Mouse (Mus musculus): ENCODE results near the gene Foxk1. TPM values are rescaled to one million over a fixed set of nuclear protein-coding genes. Genes with fewer than 3 reads are reported as not detected.

Foxk1 gene
- polyA plus RNA-seq, 1 experiment from 2014 or later = 3.7 TPM

GRCm38 (mm10) chr5:142504175-142504574 is 102.9 kb downstream of the Foxk1 start:
- H3K4me1 ChIP-seq (ENCODE audit: control insufficient read depth, insufficient read depth, low read length) = peaks cover 3% of the 10 kb centered on the region; the same call in 1 of the 2 replicates
- H3K4me3 ChIP-seq (replicated peaks; ENCODE audit: low read length) = no peak overlapping the region
- H3K9me3 ChIP-seq (replicated peaks; ENCODE audit: control insufficient read depth, low read length) = no peaks in the 10 kb centered on the region
- H3K27me3 ChIP-seq (ENCODE audit: control insufficient read depth, insufficient read depth, low read length) = no peaks in the 10 kb centered on the region
- no peak overlapping the region for H3K27ac ChIP-seq (ENCODE audit: low read length)
- no peak overlapping the region for H3K4me2 ChIP-seq (ENCODE audit: low read depth, low read length)
- no peak overlapping the region for H3K9ac ChIP-seq (ENCODE audit: low read length)
- 84% methylated on average over 3 of the region's 3 CpGs for WGBS
- no peaks in the 10 kb centered on the region for H3K36me3 ChIP-seq (ENCODE audit: control insufficient read depth, insufficient read depth, low read length)
- no peak for ATAC-seq (ENCODE audit: insufficient read depth, low FRiP score)

- H3K4me1 ChIP-seq (ENCODE audit: control insufficient read depth, insufficient read depth, low read length) = peaks cover 8% of the 10 kb centered on the region; the same call in 1 of the 2 replicates
- H3K27me3 ChIP-seq (ENCODE audit: control insufficient read depth, insufficient read depth, low read length) = no peaks in the 10 kb centered on the region
- H3K4me2 ChIP-seq (ENCODE audit: low read depth, low read length) = no peak overlapping the region
- no peak for ATAC-seq (ENCODE audit: insufficient read depth, low FRiP score)
- WGBS = 73% methylated on average over 3 of the region's 3 CpGs
- H3K27ac ChIP-seq (ENCODE audit: low read length) = no peak overlapping the region
- no peaks in the 10 kb centered on the region for H3K36me3 ChIP-seq (ENCODE audit: control insufficient read depth, insufficient read depth, low read length)
- H3K9me3 ChIP-seq (replicated peaks; ENCODE audit: control insufficient read depth, low read length) = no peaks in the 10 kb centered on the region
- H3K9ac ChIP-seq (ENCODE audit: low read length) = no peak overlapping the region
- no peak overlapping the region for H3K4me3 ChIP-seq (replicated peaks; ENCODE audit: low read length)
Observed at GRCm38 (mm10) chr5:142505695-142506423, 104.6 kb downstream of the Foxk1 start.

DNA sequence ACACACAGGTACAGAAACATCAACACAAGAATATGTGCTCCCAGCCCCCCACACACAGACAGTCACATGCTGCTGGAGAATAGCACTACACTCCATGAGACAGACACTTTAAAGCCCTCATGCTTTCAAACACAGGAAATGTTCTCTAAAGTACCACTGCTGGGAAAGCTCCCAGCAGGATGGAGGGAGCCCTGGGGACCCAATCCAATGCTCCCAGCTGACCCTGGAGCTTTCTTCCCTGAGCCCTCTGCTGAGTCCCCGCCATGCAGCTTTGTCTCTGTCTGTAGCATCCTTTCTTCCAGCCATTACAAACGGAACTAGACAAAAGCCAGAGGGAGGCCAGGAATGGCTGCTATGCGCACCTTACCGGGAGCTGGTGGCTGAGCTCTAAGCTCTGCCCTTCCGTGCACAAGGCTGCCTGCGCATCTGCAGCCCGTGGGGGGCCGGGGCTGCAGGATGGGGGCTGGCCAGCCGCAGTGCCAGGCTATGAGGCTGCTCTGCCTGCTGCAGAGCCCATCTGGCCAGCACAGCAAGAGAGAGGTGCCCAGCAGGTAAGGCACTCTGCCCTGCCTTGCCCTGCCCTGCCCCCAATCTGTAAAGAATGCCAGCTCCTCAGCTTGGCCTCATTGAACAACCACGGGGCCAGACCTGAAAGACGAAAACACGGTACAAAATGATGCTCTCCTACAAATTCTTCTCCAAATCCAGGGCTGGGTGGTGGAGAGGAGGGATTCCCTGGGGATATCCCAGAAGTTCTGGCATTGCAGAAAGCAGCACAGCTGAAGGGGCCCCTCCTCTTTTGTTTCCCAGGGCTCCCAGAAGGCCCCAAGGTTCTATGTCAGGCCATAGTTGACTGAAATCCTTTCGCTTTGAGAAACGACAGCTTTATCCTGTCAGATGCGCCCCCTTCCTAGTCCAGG is 108.1 kb downstream of the Foxk1 start:
- Histone ChIP-seq H3K4me3 (replicated peaks; ENCODE audit: low read length) (no peak overlapping the region), H3K9me3 (replicated peaks; ENCODE audit: control insufficient read depth, low read length) (no peaks in the 10 kb centered on the region), H3K36me3 (ENCODE audit: control insufficient read depth, insufficient read depth, low read length) (no peaks in the 10 kb centered on the region), H3K9ac (ENCODE audit: low read length) (no peak overlapping the region), H3K27ac (ENCODE audit: low read length) (no peak overlapping the region), H3K4me1 (ENCODE audit: control insufficient read depth, insufficient read depth, low read length) (peaks cover 8% of the 10 kb centered on the region; the same call in 1 of the 2 replicates), H3K4me2 (ENCODE audit: low read depth, low read length) (no peak overlapping the region), H3K27me3 (ENCODE audit: control insufficient read depth, insufficient read depth, low read length) (no peaks in the 10 kb centered on the region)
- 29% methylated on average over 15 of the region's 15 CpGs for WGBS
- ATAC-seq (ENCODE audit: insufficient read depth, low FRiP score) = no peak

GRCm38 (mm10) chr5:142510061-142510414 is 108.7 kb downstream of the Foxk1 start:
- H3K4me3 ChIP-seq (replicated peaks; ENCODE audit: low read length) = no peak overlapping the region
- H3K36me3 ChIP-seq (ENCODE audit: control insufficient read depth, insufficient read depth, low read length) = no peaks in the 10 kb centered on the region
- H3K27me3 ChIP-seq (ENCODE audit: control insufficient read depth, insufficient read depth, low read length) = no peaks in the 10 kb centered on the region
- no peak overlapping the region for H3K27ac ChIP-seq (ENCODE audit: low read length)
- WGBS = 66% methylated on average over 7 of the region's 7 CpGs
- peaks cover 8% of the 10 kb centered on the region; the same call in 1 of the 2 replicates for H3K4me1 ChIP-seq (ENCODE audit: control insufficient read depth, insufficient read depth, low read length)
- no peaks in the 10 kb centered on the region for H3K9me3 ChIP-seq (replicated peaks; ENCODE audit: control insufficient read depth, low read length)
- ATAC-seq (ENCODE audit: insufficient read depth, low FRiP score) = no peak
- H3K4me2 ChIP-seq (ENCODE audit: low read depth, low read length) = no peak overlapping the region
- H3K9ac ChIP-seq (ENCODE audit: low read length) = no peak overlapping the region

Other genes starting within 250 kb of the Foxk1 start
- 9.5 and 10.4 TPM in 2 replicates for gene Ap5z1, start 62.4 kb downstream of the Foxk1 start, polyA plus RNA-seq (2015; fragmentation: Nextera tagmentation; extraction: Ambion mirVana)
- not detected in 2 replicates for gene Papolb, start 128.6 kb downstream of the Foxk1 start, polyA plus RNA-seq (2015; fragmentation: Nextera tagmentation; extraction: Ambion mirVana)
- gene Radil, start 149.6 kb downstream of the Foxk1 start, polyA plus RNA-seq (2015; fragmentation: Nextera tagmentation; extraction: Ambion mirVana) = 1.8 and 2.4 TPM in 2 replicates
- gene Mmd2, start 207.3 kb downstream of the Foxk1 start, polyA plus RNA-seq (2015; fragmentation: Nextera tagmentation; extraction: Ambion mirVana) = 3.3 and 3.6 TPM in 2 replicates
- 34.0 and 38.9 TPM in 2 replicates for gene Wipi2, start 226.2 kb downstream of the Foxk1 start, polyA plus RNA-seq (2015; fragmentation: Nextera tagmentation; extraction: Ambion mirVana)